7 mouse cellular contexts compared by ENCODE assay signal in the genomic region with DNA sequence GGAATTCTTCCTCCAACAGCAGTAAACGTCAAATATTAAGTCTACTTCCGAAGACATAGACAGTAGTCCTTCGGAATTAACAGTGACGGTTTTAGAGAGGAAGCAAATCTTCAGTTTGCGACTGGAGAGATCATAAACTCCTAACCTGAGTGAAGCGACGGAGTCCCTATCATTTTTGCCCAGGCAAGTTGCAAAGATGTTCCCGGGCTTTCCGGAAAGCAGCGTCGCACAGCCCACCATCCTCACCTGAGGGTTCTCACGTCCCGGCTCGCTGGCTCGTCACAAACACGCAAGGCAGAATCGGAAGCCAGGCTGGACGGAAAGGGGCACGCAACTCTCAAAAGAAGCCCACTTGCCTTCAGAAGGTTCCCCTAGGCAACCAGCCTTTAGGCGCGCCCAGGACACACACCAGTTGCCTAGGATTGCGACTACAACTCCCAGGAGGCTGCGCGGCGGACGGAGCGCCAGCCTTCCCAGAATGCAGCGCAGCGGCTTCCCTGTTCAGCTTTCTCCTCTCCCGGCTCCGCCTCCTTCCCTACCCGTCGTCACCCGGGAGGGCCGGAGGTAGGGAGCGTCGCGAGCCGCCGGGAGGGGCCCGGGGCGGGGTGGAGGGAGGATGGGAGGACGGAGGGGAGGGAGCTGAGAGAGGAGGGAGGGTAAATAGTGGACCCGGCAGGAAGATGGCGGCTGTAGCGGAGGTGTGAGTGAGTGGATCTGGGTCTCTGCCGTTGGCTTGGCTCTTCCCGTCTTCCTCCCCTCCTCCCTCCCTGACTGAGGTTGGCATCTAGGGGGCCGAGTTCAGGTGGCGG. TPM values are rescaled to one million over a fixed set of nuclear protein-coding genes. Genes with fewer than 3 reads are reported as not detected.
DNase-seq lines count a peak whose midpoint lies in the region; ATAC-seq lines count a peak whose summit lies in the region.

A gene (minus strand): TSS at position 499 of the 809 bp plus-strand sequence.
A gene (plus strand): TSS at position 538 of the 809 bp plus-strand sequence.

- peak within 1 kb of the TSS; percentile 92 for H3K9ac ChIP-seq in embryonic facial prominence, embryonic 11.5 days (replicated peaks; ENCODE audit: low read length)
- H3K9ac ChIP-seq in midbrain, embryonic 13.5 days (replicated peaks), result peak within 1 kb of the TSS; percentile 90

- ATAC-seq in embryonic facial prominence, embryonic 11.5 days (replicated peaks; ENCODE audit: insufficient number of reproducible peaks, low FRiP score, low TSS enrichment, low read depth), result peak; percentile 99
- peak; percentile 92 for ATAC-seq in granulocyte monocyte progenitor cell, adult 5-6 weeks (replicated peaks; ENCODE audit: poor library complexity, severe bottlenecking)
- ATAC-seq in midbrain, embryonic 13.5 days, result peak; percentile 99

- peak within 1 kb of the TSS; percentile 82 for H3K27ac ChIP-seq in embryonic facial prominence, embryonic 11.5 days (replicated peaks; ENCODE audit: low read depth, low read length)
- H3K27ac ChIP-seq in limb, embryonic 10.5 days, result peak within 1 kb of the TSS; percentile 91
- H3K27ac ChIP-seq in midbrain, embryonic 13.5 days, result peak within 1 kb of the TSS; percentile 96

- WGBS in embryonic facial prominence, embryonic 11.5 days, result under 1% methylated on average over 47 of the region's 50 CpGs
- WGBS in limb, embryonic 10.5 days, result under 1% methylated on average over 47 of the region's 50 CpGs
- WGBS in midbrain, embryonic 13.5 days, result under 1% methylated on average over 44 of the region's 50 CpGs

- H3K36me3 ChIP-seq in embryonic facial prominence, embryonic 11.5 days (replicated peaks; ENCODE audit: control insufficient read depth, insufficient read depth, low read depth, low read length), result no peaks in the 10 kb centered on the region
- H3K36me3 ChIP-seq in limb, embryonic 10.5 days, result no peaks in the 10 kb centered on the region
- H3K36me3 ChIP-seq in midbrain, embryonic 13.5 days, result no peaks in the 10 kb centered on the region

- H3K4me2 ChIP-seq in embryonic facial prominence, embryonic 11.5 days (ENCODE audit: low read depth, low read length), result peak within 1 kb of the TSS; percentile 77
- H3K4me2 ChIP-seq in midbrain, embryonic 13.5 days (replicated peaks), result peak within 1 kb of the TSS; percentile 87

- peak; percentile 98 for DNase-seq in adrenal gland, postnatal 14 days
- DNase-seq in embryonic facial prominence, embryonic 11.5 days (ENCODE audit: low spot score), result peak; percentile 98
- peak; percentile 98 for DNase-seq in kidney, adult 11 months
- peak; percentile 95 for DNase-seq in limb, embryonic 10.5 days (ENCODE audit: low spot score)
- peak; percentile 97 for DNase-seq in spleen, adult 12 weeks (ENCODE audit: low spot score)

- H3K4me3 ChIP-seq in embryonic facial prominence, embryonic 11.5 days (ENCODE audit: low read depth, low read length), result peak within 1 kb of the TSS; percentile 93
- H3K4me3 ChIP-seq in limb, embryonic 10.5 days, result peak within 1 kb of the TSS; percentile 81
- H3K4me3 ChIP-seq in midbrain, embryonic 13.5 days (replicated peaks), result peak within 1 kb of the TSS; percentile 92

- H3K4me1 ChIP-seq in embryonic facial prominence, embryonic 11.5 days (ENCODE audit: control insufficient read depth, insufficient read depth, low read length), result no peaks in the 10 kb centered on the region
- H3K4me1 ChIP-seq in limb, embryonic 10.5 days, result peaks cover 16% of the 10 kb centered on the region
- peaks cover 17% of the 10 kb centered on the region for H3K4me1 ChIP-seq in midbrain, embryonic 13.5 days (replicated peaks)

- no peaks in the 10 kb centered on the region for H3K27me3 ChIP-seq in embryonic facial prominence, embryonic 11.5 days (ENCODE audit: control insufficient read depth, insufficient read depth, low read length)
- H3K27me3 ChIP-seq in limb, embryonic 10.5 days (ENCODE audit: low read depth, poor library complexity, severe bottlenecking), result no peaks in the 10 kb centered on the region
- no peaks in the 10 kb centered on the region for H3K27me3 ChIP-seq in midbrain, embryonic 13.5 days

- H3K9me3 ChIP-seq in embryonic facial prominence, embryonic 11.5 days (replicated peaks; ENCODE audit: control insufficient read depth, low read length), result no peaks in the 10 kb centered on the region
- H3K9me3 ChIP-seq in limb, embryonic 10.5 days (replicated peaks), result no peaks in the 10 kb centered on the region
- H3K9me3 ChIP-seq in midbrain, embryonic 13.5 days, result no peaks in the 10 kb centered on the region

RNA-seq across cellular contexts. Expression of the first gene that starts in this region (rescaled TPM):
- total RNA-seq in adrenal gland, postnatal 14 days (2021), result 26.6 and 33.3 TPM in 2 replicates
- polyA plus RNA-seq in embryonic facial prominence, embryonic 11.5 days (2014; fragmentation: Nextera tagmentation; extraction: Ambion mirVana), result 7.5 and 9.1 TPM in 2 replicates
- total RNA-seq in granulocyte monocyte progenitor cell, adult 5-6 weeks (2014; fragmentation: Nextera tagmentation), result 11.5 and 15.2 TPM in 2 replicates
- 9.9 and 13.3 TPM in 2 replicates for total RNA-seq in granulocyte monocyte progenitor cell, adult 5-6 weeks (2017)
- 7.5 and 9.1 TPM in 2 replicates for polyA plus RNA-seq in limb, embryonic 10.5 days (2016; fragmentation: Nextera tagmentation; extraction: Ambion mirVana)
- polyA plus RNA-seq in midbrain, embryonic 13.5 days (2015; fragmentation: Nextera tagmentation; extraction: Ambion mirVana), result 5.4 and 5.7 TPM in 2 replicates

RNA-seq across cellular contexts. Expression of the second gene that starts in this region (rescaled TPM):
- total RNA-seq in adrenal gland, postnatal 14 days (2021), result 75.5 and 81.6 TPM in 2 replicates
- polyA plus RNA-seq in embryonic facial prominence, embryonic 11.5 days (2014; fragmentation: Nextera tagmentation; extraction: Ambion mirVana), result 6.9 and 7.6 TPM in 2 replicates
- total RNA-seq in granulocyte monocyte progenitor cell, adult 5-6 weeks (2014; fragmentation: Nextera tagmentation), result 30.6 and 31.5 TPM in 2 replicates
- 37.2 and 54.6 TPM in 2 replicates for total RNA-seq in granulocyte monocyte progenitor cell, adult 5-6 weeks (2017)
- 4.9 and 6.9 TPM in 2 replicates for polyA plus RNA-seq in limb, embryonic 10.5 days (2016; fragmentation: Nextera tagmentation; extraction: Ambion mirVana)
- 7.5 and 8.4 TPM in 2 replicates for polyA plus RNA-seq in midbrain, embryonic 13.5 days (2015; fragmentation: Nextera tagmentation; extraction: Ambion mirVana)

Comparison
In these comparisons a context has a peak if more than half of its experiments do, and no peak if none do; other contexts are left out.
1. Peak in every context shown above with its lines: DNase-seq, ATAC-seq, H3K4me3 ChIP-seq and H3K27ac ChIP-seq.